Mouse (Mus musculus) large intestine, adult 2 months (tissue): Measurements from ENCODE around the gene Prr5. TPM values are rescaled to one million over a fixed set of nuclear protein-coding genes. Genes with fewer than 3 reads are reported as not detected.

ENCODE experiments used
- DNase-seq: peaks from one replicate; pipeline ENCODE4 v3.0.0-alpha.2; 2012; ENCODE audit warnings: low read depth, low spot score
- WGBS: fragments of 180-500 bp; shearing (Covaris S2); methylation state at CpG from one replicate; pipeline ENCODE4 v1.1.7; 2018; 5-methylcytosine and 5-hydroxymethylcytosine counted together
- polyA plus RNA-seq: library from polyadenylated mRNA; depleted of rRNA; stranded (reverse); fragments of >200 nt; gene quantifications from 2 replicates; pipeline ENCODE4 v1.2.3, GENCODE M21; 2012; rRNA removed

Gene Prr5
- polyA plus RNA-seq, 1 experiment, result 52.4 TPM

DNA sequence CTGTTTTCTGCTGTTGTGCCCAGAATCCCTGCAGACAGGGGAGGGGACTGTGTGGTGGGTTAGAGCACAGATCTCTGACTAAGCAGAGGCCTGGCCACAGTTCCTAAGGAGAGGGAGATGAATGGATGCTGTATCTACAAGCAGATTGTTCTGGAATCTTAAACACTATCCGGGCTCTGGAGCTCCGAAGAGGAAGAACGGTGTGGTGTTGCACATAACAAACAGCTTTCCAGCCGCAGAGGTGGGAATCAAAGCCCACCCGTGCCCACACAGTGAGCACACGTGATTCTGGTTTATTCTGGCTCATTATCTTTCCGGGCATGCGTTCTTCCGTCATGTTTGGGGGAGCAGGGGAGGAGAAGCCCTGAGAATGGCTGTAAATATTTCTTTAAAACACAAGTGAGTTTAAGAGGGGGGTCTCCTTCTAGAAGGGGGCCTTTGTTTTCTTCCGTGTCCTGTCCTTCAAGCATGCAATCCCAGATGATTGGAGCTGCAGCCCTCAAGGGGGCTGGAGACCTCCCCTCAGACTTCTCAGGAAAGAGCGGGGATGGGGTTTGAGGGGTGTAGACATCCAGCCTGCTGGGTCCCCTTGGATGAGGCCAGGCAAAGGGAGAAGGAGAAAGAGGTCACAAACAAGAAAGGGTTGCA is 67.0 kb downstream of the Prr5 start:
- WGBS, result 85% methylated on average over 11 of the region's 11 CpGs
- no peak for DNase-seq

DNA sequence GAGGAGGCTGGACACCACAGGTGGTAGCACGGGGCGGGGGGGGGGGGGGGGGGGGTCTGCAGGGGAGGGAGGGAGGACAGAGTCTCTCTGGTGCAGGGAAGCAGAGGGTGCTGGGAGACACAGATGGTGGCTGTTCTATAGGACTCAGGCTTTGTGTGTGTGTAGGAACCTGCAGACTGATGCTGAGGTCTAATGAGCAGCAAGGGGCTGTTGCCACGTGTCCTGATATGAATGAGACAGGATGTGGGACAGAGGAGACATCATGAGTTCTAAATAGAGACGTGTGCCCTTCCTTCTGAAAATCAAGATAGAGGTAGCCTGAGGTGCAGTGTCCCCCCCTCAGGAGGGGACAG is 67.5 kb downstream of the Prr5 start:
- 68% methylated on average over 3 of the region's 4 CpGs for WGBS
- DNase-seq, result no peak

DNA sequence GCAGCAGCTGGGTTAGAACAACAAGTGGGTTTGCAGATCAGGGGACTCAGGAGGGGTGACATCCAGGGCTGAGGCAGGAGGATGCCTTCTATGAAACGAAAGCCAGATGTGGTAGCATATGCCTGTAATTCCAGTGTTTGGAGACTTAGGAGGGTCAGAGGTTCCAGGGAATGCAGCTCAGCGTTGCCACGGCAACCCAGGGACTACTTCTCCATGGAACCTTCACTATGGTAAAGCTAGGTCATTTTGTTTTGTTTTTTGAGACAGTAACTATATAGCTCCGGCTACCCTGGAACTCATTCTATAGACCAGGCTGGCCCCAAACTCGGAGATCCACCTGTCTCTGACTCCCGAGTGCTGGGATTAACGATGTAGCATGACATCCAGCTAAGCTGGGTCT is 68.8 kb downstream of the Prr5 start:
- 93% methylated on average over 7 of the region's 7 CpGs for whole genome bisulfite sequencing
- DNase-seq, result no peak

DNA sequence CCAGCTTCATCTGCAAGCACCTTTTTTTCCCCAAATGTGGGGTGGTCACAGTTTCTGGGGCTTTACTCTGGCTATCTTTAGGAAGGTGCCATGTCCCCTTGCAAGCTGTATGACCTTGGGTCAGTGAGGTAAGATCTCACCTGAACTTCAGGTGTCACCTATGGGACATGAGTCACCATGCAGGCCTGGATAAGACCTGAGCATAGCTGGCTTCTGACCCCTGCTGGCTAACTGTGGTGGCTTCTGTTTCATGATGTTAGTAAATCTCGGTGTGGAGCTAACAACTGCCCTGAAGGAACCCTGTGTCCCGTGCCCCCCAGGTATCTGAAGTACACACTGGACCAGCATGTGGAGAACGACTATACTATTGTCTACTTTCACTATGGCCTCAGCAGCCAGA is 72.2 kb downstream of the Prr5 start:
- WGBS, result 63% methylated on average over 3 of the region's 3 CpGs
- DNase-seq, result no peak

DNA sequence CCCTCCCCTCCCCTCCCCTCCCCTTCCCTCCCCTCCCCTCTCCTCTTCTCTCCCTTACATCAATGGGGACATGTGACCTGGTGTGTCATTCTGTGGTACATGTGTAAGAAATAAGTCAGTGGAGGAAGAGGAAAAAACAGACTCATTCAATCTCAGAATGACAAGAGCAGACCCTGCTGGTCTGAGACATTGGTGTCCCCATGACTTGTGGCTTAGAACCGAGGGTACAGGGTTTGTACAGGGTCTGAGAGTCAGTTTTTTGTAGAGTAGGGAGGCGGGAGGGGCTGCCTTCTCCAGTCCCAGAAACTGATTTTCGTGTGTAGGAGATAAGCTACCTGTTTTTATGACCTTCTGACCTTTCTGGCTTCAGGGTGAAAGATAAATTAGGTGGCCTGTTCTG is 73.9 kb downstream of the Prr5 start:
- DNase-seq, result no peak
- WGBS, result 26% methylated on average over 3 of the region's 3 CpGs

DNA sequence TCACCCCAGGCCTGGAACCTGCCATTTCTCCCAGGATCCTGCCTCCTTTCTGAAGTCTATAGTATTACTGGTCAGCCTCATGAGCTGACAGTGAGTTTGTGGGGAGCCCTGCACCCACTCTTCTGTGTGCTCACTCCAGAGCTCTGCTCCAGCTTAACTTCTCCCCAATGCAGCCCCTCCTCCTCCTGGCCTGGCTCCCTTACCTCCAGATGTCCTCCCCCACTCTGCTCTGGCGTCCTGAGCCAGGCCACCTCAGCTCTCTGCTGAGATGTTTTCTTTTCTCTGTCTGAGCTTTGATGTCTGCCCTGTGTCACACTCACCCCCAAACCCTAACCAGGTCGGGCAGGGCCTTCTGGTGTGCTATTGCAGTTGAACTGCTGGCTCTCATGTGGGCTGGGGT is 74.9 kb downstream of the Prr5 start:
- no peak for DNase-seq
- 41% methylated on average over 2 of the region's 2 CpGs for WGBS

DNA sequence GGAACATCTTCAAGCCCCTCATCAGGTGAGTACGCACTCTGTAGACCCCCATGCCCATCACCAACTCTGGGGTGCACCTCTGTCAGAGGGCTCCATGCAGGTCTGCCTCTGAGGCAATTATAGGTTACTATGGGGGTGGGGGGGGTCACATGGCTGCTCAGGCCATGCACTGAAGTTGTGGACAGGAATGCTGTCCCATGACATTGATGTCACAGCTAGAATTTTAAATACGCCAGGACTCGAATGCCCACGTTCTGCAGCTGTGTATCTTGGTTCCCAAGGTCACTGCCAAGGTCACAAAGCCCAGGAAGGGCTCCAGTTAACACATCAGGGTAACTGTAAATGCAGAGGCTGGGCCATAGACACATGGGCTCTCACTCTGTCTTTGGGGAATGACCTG is 76.4 kb downstream of the Prr5 start:
- WGBS, result 91% methylated on average over 4 of the region's 4 CpGs
- DNase-seq, result no peak

Other genes starting within 250 kb of the Prr5 start
- gene Shisal1, start 222.5 kb upstream of the Prr5 start, polyA plus RNA-seq, result 6.5 and 8.7 TPM in 2 replicates
- gene Rtl6, start 111.8 kb upstream of the Prr5 start, polyA plus RNA-seq, result 3.0 TPM in 2 replicates
- 5.6 and 9.3 TPM in 2 replicates for gene Arhgap8, start 50.4 kb downstream of the Prr5 start, polyA plus RNA-seq
- 4.4 and 8.8 TPM in 2 replicates for gene Phf21b, start 186.4 kb downstream of the Prr5 start, polyA plus RNA-seq